Mouse (Mus musculus) cortical plate, adult 2 months (tissue): ENCODE measurements around the gene Tnpo1. TPM values are rescaled to one million over a fixed set of nuclear protein-coding genes. Genes with fewer than 3 reads are reported as not detected.

ENCODE experiments used
- H3K27ac ChIP-seq: fragments of 200-500 bp; 2 replicates; pipeline ENCODE4 v1.5.1; 2012; ENCODE audit warnings: low read length, control low read depth, inconsistent platforms; ENCODE audit not compliant: insufficient read depth
- H3K4me1 ChIP-seq: fragments of 200-500 bp; 2 replicates; pipeline ENCODE4 v1.6.1; 2011; ENCODE audit warnings: low read length; ENCODE audit not compliant: control insufficient read depth, insufficient read depth
- H3K4me3 ChIP-seq: fragments of 200-500 bp; 2 replicates; pipeline ENCODE4 v1.5.1; 2011; ENCODE audit warnings: mild to moderate bottlenecking, low read length, control low read depth; ENCODE audit not compliant: insufficient read depth
- CTCF ChIP-seq: fragments of 200-500 bp; IDR thresholded peaks from 2 replicates; pipeline ENCODE4 v1.5.1; 2011; ENCODE audit warnings: mild to moderate bottlenecking, control low read depth, low read length; ENCODE audit not compliant: insufficient read depth; ENCODE audit errors: extremely low read depth
- POLR2A ChIP-seq: fragments of 200-500 bp; IDR thresholded peaks from 2 replicates; pipeline ENCODE4 v1.6.1; 2011; ENCODE audit warnings: mild to moderate bottlenecking, low read length, control low read depth; ENCODE audit not compliant: insufficient read depth; ENCODE audit errors: extremely low read depth
- polyA plus RNA-seq: library from polyadenylated mRNA; depleted of rRNA; stranded (reverse); fragments of >200 nt; gene quantifications from 2 replicates; pipeline ENCODE4 v1.2.3, GENCODE M21; 2012

Gene Tnpo1
- polyA plus RNA-seq, 1 experiment, result 25.1 TPM

GRCm38 (mm10) chr13:98815147-98815785, 110.9 kb downstream of the Tnpo1 start, which contains the start of gene Fcho2:
Gene Fcho2, minus strand, starts transcription at chr13:98815449.
- Histone ChIP-seq H3K27ac (peak within 1 kb of the TSS; percentile 86), H3K4me1 (peaks cover 5% of the 10 kb centered on the region; the same call in 1 of the 2 replicates), H3K4me3 (peak within 1 kb of the TSS; percentile 98)
- TF ChIP-seq CTCF, result peak; percentile 39
- peak; percentile 62; the same call in 1 of the 2 replicates for TF ChIP-seq POLR2A

GRCm38 (mm10) chr13:98814275-98815040, 111.7 kb downstream of the Tnpo1 start:
- TF ChIP-seq CTCF (no peak), POLR2A (no peak)
- H3K4me3 ChIP-seq, result peak overlapping the region; percentile 98
- peak overlapping the region; percentile 86 for H3K27ac ChIP-seq
- H3K4me1 ChIP-seq, result peaks cover 5% of the 10 kb centered on the region; the same call in 1 of the 2 replicates

GRCm38 (mm10) chr13:98813596-98814274, 112.4 kb downstream of the Tnpo1 start:
- TF ChIP-seq CTCF (no peak), POLR2A (no peak)
- Histone ChIP-seq H3K4me1 (peaks cover 5% of the 10 kb centered on the region; the same call in 1 of the 2 replicates), H3K4me3 (peak overlapping the region; percentile 98), H3K27ac (peak overlapping the region; percentile 86)

- no peak overlapping the region for H3K27ac ChIP-seq
- peak overlapping the region; percentile 98; the same call in 1 of the 2 replicates for H3K4me3 ChIP-seq
- H3K4me1 ChIP-seq, result peaks cover 5% of the 10 kb centered on the region; the same call in 1 of the 2 replicates
- TF ChIP-seq CTCF, result no peak
- no peak for TF ChIP-seq POLR2A
Measured at GRCm38 (mm10) chr13:98813167-98813566, 113.0 kb downstream of the Tnpo1 start.

- TF ChIP-seq POLR2A (no peak), CTCF (no peak)
- H3K27ac ChIP-seq, result no peak overlapping the region
- H3K4me1 ChIP-seq, result peaks cover 5% of the 10 kb centered on the region; the same call in 1 of the 2 replicates
- H3K4me3 ChIP-seq, result no peak overlapping the region
Measured at GRCm38 (mm10) chr13:98812285-98812684, 113.9 kb downstream of the Tnpo1 start.

- no peak overlapping the region for H3K4me3 ChIP-seq
- no peak overlapping the region; the same call in 1 of the 2 replicates for H3K27ac ChIP-seq
- H3K4me1 ChIP-seq, result peaks cover 5% of the 10 kb centered on the region; the same call in 1 of the 2 replicates
- TF ChIP-seq CTCF (no peak), POLR2A (no peak)
Measured at GRCm38 (mm10) chr13:98810143-98810542, 116.0 kb downstream of the Tnpo1 start.

GRCm38 (mm10) chr13:98809087-98809486, 117.1 kb downstream of the Tnpo1 start:
- TF ChIP-seq CTCF (no peak), POLR2A (no peak)
- Histone ChIP-seq H3K4me1 (peaks cover 5% of the 10 kb centered on the region; the same call in 1 of the 2 replicates), H3K27ac (no peak overlapping the region), H3K4me3 (no peak overlapping the region)

GRCm38 (mm10) chr13:98804480-98804879, 121.7 kb downstream of the Tnpo1 start:
- Histone ChIP-seq H3K4me1 (no peaks in the 10 kb centered on the region), H3K4me3 (no peak overlapping the region), H3K27ac (no peak overlapping the region)
- TF ChIP-seq CTCF (no peak), POLR2A (no peak)

GRCm38 (mm10) chr13:98803699-98804098, 122.5 kb downstream of the Tnpo1 start:
- Histone ChIP-seq H3K4me3 (no peak overlapping the region), H3K4me1 (no peaks in the 10 kb centered on the region), H3K27ac (no peak overlapping the region)
- no peak for TF ChIP-seq CTCF
- no peak for TF ChIP-seq POLR2A
